Mouse (Mus musculus) activated CD4-positive, CD25-positive, alpha-beta regulatory T cell, adult 4 months (primary cell): ENCODE measurements around the gene Gucd1. TPM values are rescaled to one million over a fixed set of nuclear protein-coding genes. Genes with fewer than 3 reads are reported as not detected.

Source experiments
- ATAC-seq: one replicate; pipeline ENCODE4 v1.8.0; 2017
- polyA plus RNA-seq, 2 experiments: library from polyadenylated mRNA; unstranded; fragments of 100-300 nt; shearing (Covaris generic); gene quantifications; one replicate each; pipeline ENCODE4 v1.2.1; 2017

Gucd1 gene
- polyA plus RNA-seq, 2 experiments from 2014 or later: 11.7 to 17.0 TPM

GRCm38 (mm10) chr10:75316908-75317761, 200.6 kb downstream of the Gucd1 start:
- ATAC-seq: peak; percentile 29

GRCm38 (mm10) chr10:75316872-75316907, 201.1 kb downstream of the Gucd1 start, which contains the start of gene Adora2a:
Gene Adora2a, plus strand, starts transcription at chr10:75316877.
- ATAC-seq: no peak

- ATAC-seq: peak; percentile 22
Observed at GRCm38 (mm10) chr10:75316472-75316871, 201.3 kb downstream of the Gucd1 start.

- ATAC-seq: no peak
Observed at GRCm38 (mm10) chr10:75315756-75316155, 202.0 kb downstream of the Gucd1 start.

- ATAC-seq: no peak
Observed at GRCm38 (mm10) chr10:75314190-75314980, 203.4 kb downstream of the Gucd1 start.

GRCm38 (mm10) chr10:75312361-75312760, 205.4 kb downstream of the Gucd1 start:
- ATAC-seq: no peak

GRCm38 (mm10) chr10:75307130-75307529, 210.6 kb downstream of the Gucd1 start:
- ATAC-seq: no peak

GRCm38 (mm10) chr10:75304413-75304812, 213.4 kb downstream of the Gucd1 start:
- ATAC-seq: peak; percentile 5

- no peak for ATAC-seq
Observed at GRCm38 (mm10) chr10:75304049-75304405, 213.7 kb downstream of the Gucd1 start.

GRCm38 (mm10) chr10:75303324-75304048, 214.3 kb downstream of the Gucd1 start:
- ATAC-seq: peak; percentile 45

- ATAC-seq: no peak
Observed at GRCm38 (mm10) chr10:75302536-75302935, 215.2 kb downstream of the Gucd1 start.

GRCm38 (mm10) chr10:75301937-75302336, 215.8 kb downstream of the Gucd1 start:
- ATAC-seq: peak; percentile 19

GRCm38 (mm10) chr10:75301195-75301806, 216.5 kb downstream of the Gucd1 start:
- no peak for ATAC-seq

Other genes with a start within 250 kb of the Gucd1 start
- gene Adora2a, start 201.1 kb downstream of the Gucd1 start, polyA plus RNA-seq: 10 to 100 TPM; 18.6 to 30.1 TPM
- gene Upb1, start 116.9 kb downstream of the Gucd1 start, polyA plus RNA-seq: 1 to 10 TPM in 1 of 2 experiments, not detected in 1; 1.0 TPM
- gene Snrpd3, start 421 bp downstream of the Gucd1 start, polyA plus RNA-seq: 100 to 1,000 TPM; 133 to 205 TPM
- under 1 TPM; 0.45 to 0.65 TPM for gene Lrrc75b, start 42.4 kb upstream of the Gucd1 start, polyA plus RNA-seq
- gene Ggt1, start 43.6 kb upstream of the Gucd1 start, polyA plus RNA-seq: 1 to 10 TPM; 2.1 to 3.1 TPM
- under 1 TPM; 0.15 to 0.64 TPM for gene Ggt5, start 71.4 kb upstream of the Gucd1 start, polyA plus RNA-seq
- 10 to 100 TPM in 1 of 2 experiments, 1 to 10 TPM in 1; 6.2 to 12.5 TPM for gene Susd2, start 126.0 kb upstream of the Gucd1 start, polyA plus RNA-seq
- 10 to 100 TPM; 22.0 to 22.3 TPM for gene Cabin1, start 246.4 kb upstream of the Gucd1 start, polyA plus RNA-seq